Mouse (Mus musculus): ENCODE measurements around the gene Osr1. TPM values are rescaled to one million over a fixed set of nuclear protein-coding genes. Genes with fewer than 3 reads are reported as not detected.
A peak's percentile ranks its signal among the peaks of the same experiment; 100 is the strongest.

The Osr1 gene
- polyA plus RNA-seq, 1 experiment: not detected

DNA sequence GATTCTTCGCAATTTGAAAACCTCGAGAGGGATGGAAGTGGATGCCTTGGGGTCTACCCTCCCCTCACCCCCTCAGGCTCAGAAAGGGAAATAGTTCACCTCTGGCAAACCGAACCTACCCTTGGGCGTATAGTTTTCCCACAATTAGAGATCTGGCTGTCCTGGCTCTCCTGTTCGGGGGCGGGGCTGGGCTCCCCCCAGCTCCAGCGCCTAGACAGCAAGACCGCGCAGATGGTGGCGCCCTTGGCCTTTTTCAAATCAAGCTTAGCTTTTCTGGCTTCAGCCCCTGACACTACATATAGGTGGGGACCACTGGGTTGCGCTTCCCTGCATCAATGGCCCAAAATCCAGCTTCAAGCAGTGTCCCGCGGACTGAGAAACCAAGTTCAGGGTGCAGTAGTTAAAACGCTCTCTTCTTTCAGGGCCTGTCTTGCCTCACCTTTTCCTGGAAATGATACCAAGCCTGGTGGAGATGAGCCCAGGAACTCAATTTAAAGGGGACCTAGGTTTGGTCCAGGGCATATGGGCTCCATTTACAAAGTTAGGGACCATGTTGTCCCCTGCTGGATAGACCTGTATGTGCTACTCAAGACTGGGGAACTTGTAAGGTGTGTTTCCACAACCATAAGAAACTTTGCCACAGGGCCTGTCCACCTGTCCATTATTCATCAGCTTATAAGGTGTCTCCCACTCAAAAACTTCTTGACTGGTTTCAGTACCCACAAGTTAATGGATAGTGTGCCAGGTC, 12.5 kb downstream of the Osr1 start:
- Histone ChIP-seq H3K27me3 (ENCODE audit: control insufficient read depth, insufficient read depth, low read length, poor library complexity, severe bottlenecking) (peaks cover 29% of the 10 kb centered on the region), H3K36me3 (ENCODE audit: control insufficient read depth, insufficient read depth, low read length, poor library complexity, severe bottlenecking) (no peaks in the 10 kb centered on the region), H3K4me1 (ENCODE audit: control insufficient read depth, insufficient read depth, low read length) (no peaks in the 10 kb centered on the region), H3K4me3 (ENCODE audit: low read depth, low read length) (no peak overlapping the region), H3K9ac (ENCODE audit: low read depth, poor library complexity, severe bottlenecking) (no peak overlapping the region), H3K9me3 (replicated peaks; ENCODE audit: control insufficient read depth, insufficient read depth, low read length, poor library complexity, severe bottlenecking) (no peaks in the 10 kb centered on the region), H3K27ac (ENCODE audit: insufficient read depth, low read length) (no peak overlapping the region)
- TF ChIP-seq POLR2A (IDR thresholded peaks at IDR 0.05; ENCODE audit: insufficient read depth, low read length) (no peak), EP300 (IDR thresholded peaks at IDR 0.05; ENCODE audit: insufficient read depth, low read depth, low read length) (no peak), CTCF (IDR thresholded peaks at IDR 0.05; ENCODE audit: low read depth, low read length) (no peak)

DNA sequence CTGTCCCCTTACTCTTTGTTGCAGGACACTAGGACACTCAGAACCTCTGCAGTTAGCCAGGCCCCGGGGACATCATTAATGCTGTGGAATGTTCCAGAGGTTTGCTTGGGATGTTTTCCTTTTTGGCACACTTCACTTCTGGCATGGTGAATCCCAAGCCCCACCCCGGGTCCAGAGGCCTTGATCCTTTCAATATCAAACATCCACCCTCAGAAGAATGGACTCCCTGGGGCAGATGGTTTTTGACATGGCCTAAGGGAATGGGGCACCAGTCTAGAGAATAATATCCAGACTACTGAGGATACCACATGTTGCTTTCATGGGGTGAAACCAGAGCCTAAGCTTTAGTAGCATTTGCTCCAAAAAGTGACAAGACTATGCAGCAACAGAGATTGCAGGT, 13.5 kb downstream of the Osr1 start:
- Histone ChIP-seq H3K4me1 (ENCODE audit: control insufficient read depth, insufficient read depth, low read length) (no peaks in the 10 kb centered on the region), H3K27ac (ENCODE audit: insufficient read depth, low read length) (no peak overlapping the region), H3K9me3 (replicated peaks; ENCODE audit: control insufficient read depth, insufficient read depth, low read length, poor library complexity, severe bottlenecking) (no peaks in the 10 kb centered on the region), H3K36me3 (ENCODE audit: control insufficient read depth, insufficient read depth, low read length, poor library complexity, severe bottlenecking) (no peaks in the 10 kb centered on the region), H3K9ac (ENCODE audit: low read depth, poor library complexity, severe bottlenecking) (no peak overlapping the region), H3K4me3 (ENCODE audit: low read depth, low read length) (no peak overlapping the region), H3K27me3 (ENCODE audit: control insufficient read depth, insufficient read depth, low read length, poor library complexity, severe bottlenecking) (peaks cover 29% of the 10 kb centered on the region)
- no peak for TF ChIP-seq EP300 (IDR thresholded peaks at IDR 0.05; ENCODE audit: insufficient read depth, low read depth, low read length)
- TF ChIP-seq CTCF (IDR thresholded peaks at IDR 0.05; ENCODE audit: low read depth, low read length): no peak
- no peak for TF ChIP-seq POLR2A (IDR thresholded peaks at IDR 0.05; ENCODE audit: insufficient read depth, low read length)

DNA sequence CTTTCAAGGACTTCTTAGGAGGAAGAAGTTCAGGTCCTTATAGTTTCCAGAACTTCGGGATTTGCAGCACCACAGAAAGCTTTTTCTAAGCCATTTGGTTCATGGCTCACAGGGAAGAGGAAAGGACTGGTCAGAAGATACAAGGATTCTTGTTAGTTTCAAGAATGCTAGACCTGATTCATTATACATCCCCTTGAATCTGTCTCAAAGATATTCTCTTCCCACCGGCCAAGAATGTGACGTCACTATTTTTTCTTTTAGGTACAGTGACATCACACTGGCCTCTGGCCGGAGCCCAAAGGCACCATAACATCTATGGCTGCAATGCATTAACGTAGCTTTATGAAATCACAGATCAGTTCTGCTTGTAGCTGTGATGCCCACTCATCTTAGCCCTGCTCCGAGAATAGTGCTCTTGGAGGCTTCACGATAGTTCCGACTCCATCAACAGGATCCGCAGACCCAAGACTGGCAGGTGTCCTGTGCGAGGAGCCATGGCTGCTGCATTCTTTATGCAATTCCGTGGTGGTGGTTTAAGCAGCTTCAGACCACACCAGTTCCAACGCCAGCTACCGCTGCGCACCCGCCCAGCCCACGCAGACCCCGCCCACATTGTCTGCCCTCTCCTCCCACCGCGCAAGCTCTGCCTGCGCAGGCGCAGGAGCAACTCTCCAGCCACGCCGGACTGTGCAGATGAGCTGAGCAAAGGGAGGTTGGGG, 14.6 kb downstream of the Osr1 start:
- TF ChIP-seq EP300 (IDR thresholded peaks at IDR 0.05; ENCODE audit: insufficient read depth, low read depth, low read length) (no peak), CTCF (IDR thresholded peaks at IDR 0.05; ENCODE audit: low read depth, low read length) (no peak), POLR2A (IDR thresholded peaks at IDR 0.05; ENCODE audit: insufficient read depth, low read length) (no peak)
- no peak overlapping the region for H3K27ac ChIP-seq (ENCODE audit: insufficient read depth, low read length)
- H3K36me3 ChIP-seq (ENCODE audit: control insufficient read depth, insufficient read depth, low read length, poor library complexity, severe bottlenecking): no peaks in the 10 kb centered on the region
- H3K27me3 ChIP-seq (ENCODE audit: control insufficient read depth, insufficient read depth, low read length, poor library complexity, severe bottlenecking): peaks cover 23% of the 10 kb centered on the region
- H3K4me3 ChIP-seq (ENCODE audit: low read depth, low read length): peak overlapping the region; percentile 57
- no peaks in the 10 kb centered on the region for H3K4me1 ChIP-seq (ENCODE audit: control insufficient read depth, insufficient read depth, low read length)
- no peak overlapping the region for H3K9ac ChIP-seq (ENCODE audit: low read depth, poor library complexity, severe bottlenecking)
- no peaks in the 10 kb centered on the region for H3K9me3 ChIP-seq (replicated peaks; ENCODE audit: control insufficient read depth, insufficient read depth, low read length, poor library complexity, severe bottlenecking)

DNA sequence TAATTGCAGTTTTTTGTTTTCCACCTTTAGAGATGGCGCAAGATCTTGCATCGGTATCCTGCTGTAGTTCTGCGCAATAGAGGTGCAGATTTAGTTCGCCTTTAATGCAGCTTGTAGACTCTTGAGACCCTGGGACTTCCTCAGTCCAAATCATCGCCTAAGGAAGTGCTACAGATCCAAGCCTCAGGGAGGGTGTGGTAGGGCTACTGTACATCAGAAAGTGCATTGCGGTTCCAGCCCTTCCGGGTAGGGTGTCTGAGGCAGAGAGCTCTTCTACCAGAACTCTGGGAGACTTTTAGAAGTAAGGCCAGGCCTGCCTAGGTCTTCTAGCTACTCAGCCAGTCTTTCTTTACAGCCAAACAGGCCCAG, 15.2 kb downstream of the Osr1 start:
- Histone ChIP-seq H3K9me3 (replicated peaks; ENCODE audit: control insufficient read depth, insufficient read depth, low read length, poor library complexity, severe bottlenecking) (no peaks in the 10 kb centered on the region), H3K36me3 (ENCODE audit: control insufficient read depth, insufficient read depth, low read length, poor library complexity, severe bottlenecking) (no peaks in the 10 kb centered on the region), H3K4me1 (ENCODE audit: control insufficient read depth, insufficient read depth, low read length) (no peaks in the 10 kb centered on the region), H3K27me3 (ENCODE audit: control insufficient read depth, insufficient read depth, low read length, poor library complexity, severe bottlenecking) (peaks cover 19% of the 10 kb centered on the region), H3K27ac (ENCODE audit: insufficient read depth, low read length) (no peak overlapping the region), H3K4me3 (ENCODE audit: low read depth, low read length) (peak overlapping the region; percentile 53), H3K9ac (ENCODE audit: low read depth, poor library complexity, severe bottlenecking) (no peak overlapping the region)
- no peak for TF ChIP-seq EP300 (IDR thresholded peaks at IDR 0.05; ENCODE audit: insufficient read depth, low read depth, low read length)
- TF ChIP-seq CTCF (IDR thresholded peaks at IDR 0.05; ENCODE audit: low read depth, low read length): no peak
- TF ChIP-seq POLR2A (IDR thresholded peaks at IDR 0.05; ENCODE audit: insufficient read depth, low read length): no peak

DNA sequence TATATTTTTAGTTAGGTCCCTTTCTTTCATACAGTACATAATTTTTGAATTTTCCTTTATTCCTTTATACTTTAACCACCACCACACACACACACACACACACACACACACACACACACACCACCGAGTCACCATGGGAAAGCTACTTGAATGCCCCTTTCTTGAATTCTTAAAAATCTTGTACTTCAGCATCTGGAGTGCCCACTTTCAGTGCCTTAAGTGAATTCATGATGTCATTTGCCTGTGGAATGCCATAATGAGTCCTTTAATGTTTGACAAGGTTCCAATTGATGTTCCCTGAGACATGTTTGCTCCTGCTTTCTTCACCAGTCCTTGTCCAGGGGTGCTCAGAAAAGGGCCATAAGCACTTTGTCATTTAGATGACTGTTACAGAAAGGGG, 17.8 kb downstream of the Osr1 start:
- Histone ChIP-seq H3K27ac (ENCODE audit: insufficient read depth, low read length) (no peak overlapping the region), H3K27me3 (ENCODE audit: control insufficient read depth, insufficient read depth, low read length, poor library complexity, severe bottlenecking) (peaks cover 4% of the 10 kb centered on the region; the same call in 1 of the 2 replicates), H3K4me1 (ENCODE audit: control insufficient read depth, insufficient read depth, low read length) (no peaks in the 10 kb centered on the region), H3K36me3 (ENCODE audit: control insufficient read depth, insufficient read depth, low read length, poor library complexity, severe bottlenecking) (no peaks in the 10 kb centered on the region), H3K9ac (ENCODE audit: low read depth, poor library complexity, severe bottlenecking) (no peak overlapping the region), H3K9me3 (replicated peaks; ENCODE audit: control insufficient read depth, insufficient read depth, low read length, poor library complexity, severe bottlenecking) (no peaks in the 10 kb centered on the region), H3K4me3 (ENCODE audit: low read depth, low read length) (no peak overlapping the region)
- TF ChIP-seq POLR2A (IDR thresholded peaks at IDR 0.05; ENCODE audit: insufficient read depth, low read length) (no peak), EP300 (IDR thresholded peaks at IDR 0.05; ENCODE audit: insufficient read depth, low read depth, low read length) (no peak)

DNA sequence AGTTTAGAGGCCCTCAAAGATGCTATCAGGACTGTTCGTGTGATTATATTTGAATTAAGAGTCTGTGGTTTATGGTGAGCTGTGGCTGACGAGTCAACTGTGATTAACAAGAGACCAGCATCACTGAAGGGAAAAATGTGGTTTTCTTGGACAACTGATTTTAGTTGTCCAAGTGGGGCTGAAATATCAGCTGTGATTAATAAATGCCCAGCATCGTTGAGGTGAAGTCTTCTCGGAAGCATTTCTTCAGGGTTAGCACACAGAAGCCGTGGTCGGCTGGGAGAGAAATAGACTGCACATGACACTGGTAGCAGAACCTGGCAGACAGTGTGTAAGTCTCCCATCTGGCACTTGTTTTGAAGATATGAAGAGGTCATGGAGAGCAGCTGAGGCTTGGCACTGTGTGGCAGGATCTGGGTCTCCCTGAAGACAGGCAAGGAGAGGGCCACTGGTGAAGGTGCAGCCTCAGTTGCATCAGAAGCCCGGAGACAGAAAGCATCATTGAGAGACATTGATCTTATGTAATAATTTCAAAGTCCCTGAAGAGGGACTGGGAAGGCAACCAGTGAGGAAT, 19.7 kb downstream of the Osr1 start:
- no peaks in the 10 kb centered on the region for H3K27me3 ChIP-seq (ENCODE audit: control insufficient read depth, insufficient read depth, low read length, poor library complexity, severe bottlenecking)
- no peaks in the 10 kb centered on the region for H3K36me3 ChIP-seq (ENCODE audit: control insufficient read depth, insufficient read depth, low read length, poor library complexity, severe bottlenecking)
- no peak overlapping the region for H3K9ac ChIP-seq (ENCODE audit: low read depth, poor library complexity, severe bottlenecking)
- H3K9me3 ChIP-seq (replicated peaks; ENCODE audit: control insufficient read depth, insufficient read depth, low read length, poor library complexity, severe bottlenecking): no peaks in the 10 kb centered on the region
- no peak overlapping the region for H3K4me3 ChIP-seq (ENCODE audit: low read depth, low read length)
- no peak overlapping the region for H3K27ac ChIP-seq (ENCODE audit: insufficient read depth, low read length)
- TF ChIP-seq CTCF (IDR thresholded peaks at IDR 0.05; ENCODE audit: low read depth, low read length) (no peak), EP300 (IDR thresholded peaks at IDR 0.05; ENCODE audit: insufficient read depth, low read depth, low read length) (no peak), POLR2A (IDR thresholded peaks at IDR 0.05; ENCODE audit: insufficient read depth, low read length) (no peak)
- no peaks in the 10 kb centered on the region for H3K4me1 ChIP-seq (ENCODE audit: control insufficient read depth, insufficient read depth, low read length)
